Mouse (Mus musculus): Measurements from ENCODE around the gene Slco1a5.
"Not testable (repeated sequence)": the region's sequence is repeated elsewhere in the genome, so short reads cannot be mapped to it uniquely, and the experiment has no call there.

Gene Slco1a5

DNA sequence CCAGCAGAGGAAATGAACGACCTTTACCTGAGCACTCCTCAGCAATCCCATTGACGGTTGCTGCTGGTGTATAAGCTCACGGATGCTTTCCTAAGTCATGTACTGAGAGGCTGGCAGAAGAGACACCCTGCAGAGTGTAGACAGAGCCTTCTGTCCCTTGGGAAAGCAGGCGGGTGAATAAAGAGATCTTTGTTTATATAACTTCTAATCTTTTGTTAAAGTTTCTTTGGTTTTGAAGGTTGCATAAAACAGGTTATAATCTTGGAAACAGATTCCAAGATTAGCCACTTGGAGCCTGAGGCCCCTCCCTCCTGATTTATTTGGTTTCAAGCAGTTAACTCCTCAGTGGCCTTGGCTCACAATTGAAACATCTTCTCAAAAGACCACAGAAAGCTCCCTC, at the start of gene Slco1a5:
Slco1a5 (minus strand) TSS at position 101 of the 400 bp plus-strand sequence.
- DNase-seq (ENCODE audit: low read depth): no peak

DNA sequence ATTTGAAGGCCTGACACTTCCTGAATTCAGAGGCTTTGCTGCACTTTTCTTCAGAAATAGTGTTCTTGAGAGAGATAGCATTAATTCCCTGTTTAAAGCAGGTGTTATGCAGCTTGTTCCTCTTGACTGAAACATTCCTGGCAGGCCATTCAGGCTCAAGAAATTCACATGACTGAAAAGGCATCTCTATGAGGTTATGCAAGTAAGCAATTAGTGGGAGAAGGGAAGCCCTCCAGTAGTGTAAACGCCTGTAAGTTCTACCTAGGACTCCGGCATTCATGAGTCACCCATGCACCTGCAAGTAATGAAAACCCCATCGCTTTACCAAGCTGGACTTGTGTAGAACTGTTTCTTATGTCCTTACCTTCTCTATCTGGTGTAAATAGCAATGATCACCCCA, 46.8 kb upstream of the Slco1a5 start:
- no peak for DNase-seq (ENCODE audit: low read depth)

DNA sequence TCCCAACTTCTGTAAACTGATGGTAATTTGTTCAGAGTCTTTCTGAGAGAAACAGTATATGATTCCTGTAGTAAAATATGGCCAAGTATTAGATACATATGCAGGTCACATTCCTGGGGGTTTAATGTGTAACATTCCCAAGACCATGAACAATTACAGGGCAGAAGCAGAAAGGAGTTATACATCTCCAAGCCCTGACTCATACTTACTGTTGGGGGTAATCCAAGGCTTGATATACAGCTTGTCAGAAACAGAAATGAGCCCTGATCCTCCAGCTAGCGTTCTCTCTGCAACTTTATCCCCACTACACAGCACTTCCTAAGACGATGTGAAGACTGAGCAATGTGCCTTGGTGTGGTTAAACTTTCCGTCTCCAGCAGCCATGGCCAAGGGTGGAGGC, 44.8 kb upstream of the Slco1a5 start:
- DNase-seq (ENCODE audit: low read depth): no peak

DNA sequence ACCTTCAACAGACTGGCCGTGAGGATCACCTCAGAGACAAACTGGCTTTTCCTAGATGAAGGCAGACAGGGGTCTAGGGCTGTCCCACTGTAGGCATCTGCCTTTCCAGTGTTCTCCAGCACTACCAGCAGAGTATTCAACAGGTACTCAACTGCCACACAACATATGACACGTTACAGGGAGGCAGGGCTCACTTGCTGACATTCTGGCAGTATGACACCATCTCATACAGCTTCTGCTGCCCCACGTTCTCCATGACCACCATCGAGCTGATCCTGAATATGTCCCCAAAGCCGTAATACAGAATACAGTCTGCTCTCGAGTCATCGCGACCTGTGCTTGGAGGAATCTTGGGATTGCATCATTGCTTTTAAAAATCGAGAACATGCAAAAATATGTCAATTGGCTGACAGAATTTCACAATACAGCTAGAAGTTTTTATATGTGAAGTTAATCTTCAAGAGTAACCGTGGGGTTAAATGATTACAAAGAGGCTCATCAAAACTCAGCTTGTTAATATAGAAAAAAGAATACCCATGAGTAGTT, 43.8 kb upstream of the Slco1a5 start:
- DNase-seq (ENCODE audit: low read depth): no peak

DNA sequence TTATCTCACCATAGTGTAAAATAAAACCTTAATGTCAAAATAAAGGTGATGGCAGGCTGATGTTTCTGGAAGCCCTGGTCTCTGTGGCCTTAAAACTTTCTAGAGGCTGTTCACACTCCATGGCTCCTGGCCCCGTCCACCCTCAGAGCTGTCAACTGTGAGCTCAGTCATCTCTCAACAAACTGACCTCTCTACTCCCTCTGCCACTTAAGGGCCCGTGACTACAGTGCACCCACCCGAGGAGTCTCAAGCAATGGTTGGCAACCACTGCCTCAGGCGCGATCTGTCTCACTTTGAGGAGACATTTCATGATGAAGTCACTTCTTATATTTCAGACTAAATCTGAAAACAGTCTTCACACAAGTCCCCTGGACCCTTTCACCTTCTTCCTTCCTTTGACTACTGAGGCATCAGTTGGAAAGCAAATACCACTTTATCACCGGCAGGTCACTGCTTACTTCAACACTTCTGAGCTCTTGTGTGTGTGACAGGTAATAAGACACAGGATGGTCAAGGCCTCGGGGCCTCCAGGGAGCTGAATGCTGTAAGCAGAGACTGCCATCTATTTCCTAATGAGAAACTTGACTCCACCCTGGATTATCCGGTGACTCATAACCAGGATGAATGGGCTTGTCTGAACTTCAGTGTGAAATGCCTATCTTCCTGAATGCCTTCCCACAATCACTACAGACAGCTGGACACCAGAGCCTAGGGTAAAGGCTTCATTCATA, 43.1 kb upstream of the Slco1a5 start:
- DNase-seq (ENCODE audit: low read depth): no peak

DNA sequence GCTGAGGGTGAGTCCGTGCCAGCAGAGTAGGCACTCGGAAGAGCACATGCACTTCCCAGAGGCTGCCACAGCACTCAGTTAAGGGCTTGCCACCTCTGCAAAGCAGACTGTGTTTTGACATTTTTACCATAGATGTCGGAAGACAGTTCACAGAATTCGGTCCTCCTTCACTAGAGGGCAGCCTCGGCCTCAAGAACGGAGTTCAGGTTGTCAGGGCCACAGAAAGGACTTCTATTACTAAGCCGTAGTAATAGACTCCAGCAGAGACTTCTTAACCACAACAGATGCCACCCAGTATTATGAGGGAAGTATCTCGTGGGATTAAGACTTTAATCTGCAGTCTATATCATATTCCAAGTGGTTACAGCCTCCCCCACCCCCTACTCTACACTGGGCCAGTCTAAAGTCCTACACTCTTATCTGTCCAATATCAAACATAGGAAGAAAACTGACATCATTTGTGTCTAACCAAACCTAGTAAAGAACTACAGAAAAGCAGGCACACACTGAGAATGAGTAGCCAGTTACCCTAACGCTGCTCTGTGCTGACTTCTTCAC, 40.3 kb upstream of the Slco1a5 start:
- no peak for DNase-seq (ENCODE audit: low read depth)

DNA sequence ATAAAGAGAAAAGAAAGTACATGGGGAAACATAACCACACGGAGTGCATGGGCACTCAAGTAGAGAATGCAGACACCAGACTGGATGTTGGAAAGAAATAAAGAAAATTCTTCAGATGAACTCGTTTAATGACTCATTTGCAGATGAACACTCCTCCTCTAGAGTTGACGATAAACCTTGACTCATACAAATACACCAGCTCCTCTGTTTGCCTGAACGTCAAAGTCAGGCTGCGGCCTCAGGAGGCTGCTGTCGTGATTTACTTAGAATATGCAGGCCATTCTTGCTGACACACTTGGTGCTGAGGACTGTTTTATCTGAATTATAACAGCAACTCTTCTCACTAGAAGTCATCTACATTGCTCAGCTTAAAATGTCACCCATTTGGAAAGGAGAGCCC, 39.3 kb upstream of the Slco1a5 start:
- DNase-seq (ENCODE audit: low read depth): no peak

DNA sequence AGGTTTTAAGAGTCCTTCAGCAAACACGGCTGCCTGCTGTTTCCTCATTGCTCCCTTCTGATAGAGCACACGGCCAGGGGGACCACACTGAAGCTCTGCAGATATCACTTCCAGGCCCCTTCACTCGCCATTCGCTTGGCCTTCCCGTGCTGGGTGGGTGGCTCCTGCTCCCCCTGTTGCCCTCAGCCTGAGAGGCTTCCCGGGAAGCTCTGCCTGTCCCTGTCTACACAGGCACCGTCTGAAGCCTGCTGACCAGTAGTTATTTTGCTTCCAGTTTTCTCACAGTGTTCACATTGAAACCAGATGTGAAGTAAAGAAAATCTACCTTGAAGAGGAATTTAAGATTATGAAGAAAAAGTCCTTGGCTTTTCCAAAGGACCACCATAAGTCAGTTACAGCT, 34.3 kb upstream of the Slco1a5 start:
- no peak for DNase-seq (ENCODE audit: low read depth)

DNA sequence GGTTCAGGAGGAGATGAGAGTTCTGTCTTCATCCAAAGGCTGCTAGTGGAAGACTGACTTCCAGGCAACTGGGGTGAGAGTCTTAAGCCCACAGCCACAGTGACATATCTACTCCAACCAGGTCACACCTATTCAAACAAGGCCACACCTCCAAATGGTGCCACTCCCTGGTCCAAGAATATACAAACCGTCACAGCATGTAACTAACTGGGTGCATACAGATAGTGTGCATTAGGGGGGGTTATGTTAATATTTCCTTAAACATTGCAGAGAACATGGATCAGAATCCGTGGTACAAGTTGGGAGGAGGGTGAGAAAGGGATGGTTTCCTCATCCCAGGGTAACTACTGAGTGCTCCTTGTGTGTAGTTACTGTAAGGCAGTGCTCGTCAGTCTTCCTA, 29.3 kb upstream of the Slco1a5 start:
- not testable (repeated sequence) for DNase-seq (ENCODE audit: low read depth)

DNA sequence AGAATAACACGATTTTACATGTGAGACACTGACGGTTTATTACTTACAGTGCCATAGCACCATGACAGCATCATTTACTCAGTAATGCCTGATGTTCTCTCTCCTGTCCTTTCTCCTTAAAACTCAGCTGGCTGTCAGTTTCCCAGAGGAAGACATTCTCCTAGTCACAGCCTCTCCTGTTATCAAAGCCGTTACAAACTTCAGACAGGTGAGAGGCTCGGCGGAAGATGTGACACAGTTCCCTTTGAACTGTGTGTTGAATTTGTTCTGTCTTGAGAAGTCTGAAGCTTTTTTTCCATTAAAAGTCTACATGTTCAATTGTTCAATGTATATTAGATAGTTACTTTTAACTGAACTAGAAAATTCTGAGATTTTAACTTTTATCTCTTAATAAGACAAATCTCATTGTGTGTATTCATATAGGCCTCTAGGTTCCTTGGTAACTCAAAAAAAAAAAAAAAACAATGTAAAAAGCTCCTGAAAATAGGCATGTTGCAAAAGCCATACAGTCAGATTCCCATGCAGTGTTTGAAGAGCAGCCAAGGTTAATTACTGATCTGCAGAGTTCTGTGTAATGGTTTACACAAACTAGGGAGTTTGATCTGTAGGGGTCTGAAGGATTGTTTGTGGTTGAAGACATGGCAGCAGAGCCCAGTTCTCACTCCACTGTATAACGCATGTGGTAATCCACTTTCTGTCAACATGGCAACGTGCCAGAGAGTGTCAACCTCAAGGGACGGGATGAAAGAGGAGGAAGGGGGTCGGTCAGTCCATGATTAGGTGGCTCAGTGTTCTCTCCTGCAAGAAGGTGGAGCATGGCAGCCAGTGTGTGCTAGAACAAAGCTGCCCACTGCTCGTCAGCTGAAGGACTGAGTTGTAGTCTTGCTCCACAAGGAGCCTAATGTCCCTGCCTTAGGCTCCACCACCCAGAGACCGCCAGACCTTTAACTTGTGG, 24.9 kb upstream of the Slco1a5 start:
- DNase-seq (ENCODE audit: low read depth): no peak

DNA sequence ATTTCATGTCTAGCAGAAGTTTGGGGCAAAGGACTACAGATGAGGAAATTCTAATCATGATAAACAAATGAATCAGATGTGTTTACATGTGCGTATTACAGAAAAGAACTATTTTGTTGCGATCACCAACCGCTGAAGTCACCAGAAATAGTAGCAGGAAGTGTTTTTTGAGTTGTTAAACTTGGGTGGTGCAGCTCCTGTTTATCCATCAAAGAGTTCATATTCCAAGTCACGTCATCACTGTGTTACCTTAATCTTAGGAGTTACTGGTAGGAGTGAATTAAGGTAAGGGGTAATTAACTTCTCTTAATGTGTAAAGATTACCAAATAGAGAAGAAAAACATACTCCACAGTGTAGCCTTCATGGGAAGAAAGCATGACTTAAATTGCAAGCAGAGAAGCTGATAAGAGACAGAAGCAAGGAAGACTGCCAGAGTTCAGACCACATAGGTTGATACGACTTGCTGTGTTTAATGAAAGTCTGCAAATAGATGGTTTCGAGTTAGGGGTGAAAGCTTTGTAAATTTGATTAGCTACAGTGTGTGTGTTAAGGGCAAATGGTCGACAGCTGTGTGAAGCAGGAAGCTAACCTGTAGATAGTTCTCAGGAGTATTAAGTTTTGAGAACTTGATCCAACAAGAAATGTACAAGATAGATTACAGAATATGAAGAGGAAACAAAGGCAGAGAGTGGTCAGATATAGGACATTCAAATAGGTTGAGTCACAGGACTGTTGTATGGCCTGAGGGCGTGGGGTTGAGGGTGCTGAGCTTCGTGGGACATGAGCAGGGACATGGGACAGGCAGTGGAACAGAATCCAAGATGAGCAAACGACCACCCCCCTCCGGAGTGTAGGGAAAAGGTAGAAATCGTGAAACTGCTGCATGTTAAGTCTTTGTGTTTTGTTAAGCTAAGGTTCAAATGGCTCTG, 23.7 kb upstream of the Slco1a5 start:
- no peak for DNase-seq (ENCODE audit: low read depth)

DNA sequence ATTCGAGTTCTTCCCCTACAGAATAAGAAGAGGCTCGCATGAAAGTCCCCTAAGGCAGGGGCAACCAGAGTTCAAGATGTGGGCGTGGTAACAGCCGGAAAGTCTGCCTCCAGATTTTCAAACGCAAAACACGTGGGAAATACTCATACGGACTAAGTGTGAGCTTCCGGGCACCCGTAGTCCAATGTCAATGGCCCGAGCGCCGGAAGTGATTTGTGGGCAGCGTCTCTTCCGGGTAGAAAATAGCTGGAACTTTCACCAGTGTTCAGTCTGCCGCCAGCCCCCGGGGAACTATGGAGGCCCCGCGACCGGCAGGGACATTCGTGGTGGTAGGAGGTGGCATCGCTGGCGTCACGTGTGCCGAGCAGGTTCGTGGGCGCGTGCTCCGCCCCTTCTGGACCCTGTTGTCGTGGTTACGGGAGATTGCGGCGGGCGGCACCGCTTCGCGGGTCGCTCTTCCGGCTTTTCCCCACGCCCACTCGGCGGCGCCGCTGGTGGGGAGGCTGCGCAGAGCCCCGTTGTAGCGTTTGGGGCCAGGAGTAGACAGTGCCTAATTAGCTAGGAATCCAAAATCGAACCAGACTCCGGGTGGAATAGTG, 22.8 kb upstream of the Slco1a5 start, which contains the start of gene Pyroxd1:
Pyroxd1 (plus strand) TSS at position 215 of the 599 bp plus-strand sequence.
- DNase-seq (ENCODE audit: low read depth): peak; percentile 72

DNA sequence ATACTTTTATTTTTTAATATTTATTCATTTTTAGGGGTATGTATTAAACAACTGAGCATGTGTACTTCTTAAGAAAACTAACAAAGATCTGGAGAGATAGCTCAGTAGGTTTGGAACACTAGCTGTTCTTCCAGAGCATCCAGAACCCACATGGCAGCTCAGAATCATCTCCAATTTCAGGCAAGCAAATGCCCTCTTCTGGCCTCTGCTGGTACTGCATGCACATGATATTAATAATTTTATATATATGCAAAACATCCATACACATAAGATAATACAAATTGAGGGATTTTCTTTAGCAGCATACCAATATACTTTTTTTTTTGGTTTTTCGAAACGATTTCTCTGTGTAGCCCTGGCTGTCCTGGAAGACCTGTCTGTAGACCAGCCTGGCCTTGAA, 20.8 kb upstream of the Slco1a5 start:
- DNase-seq (ENCODE audit: low read depth): no peak

DNA sequence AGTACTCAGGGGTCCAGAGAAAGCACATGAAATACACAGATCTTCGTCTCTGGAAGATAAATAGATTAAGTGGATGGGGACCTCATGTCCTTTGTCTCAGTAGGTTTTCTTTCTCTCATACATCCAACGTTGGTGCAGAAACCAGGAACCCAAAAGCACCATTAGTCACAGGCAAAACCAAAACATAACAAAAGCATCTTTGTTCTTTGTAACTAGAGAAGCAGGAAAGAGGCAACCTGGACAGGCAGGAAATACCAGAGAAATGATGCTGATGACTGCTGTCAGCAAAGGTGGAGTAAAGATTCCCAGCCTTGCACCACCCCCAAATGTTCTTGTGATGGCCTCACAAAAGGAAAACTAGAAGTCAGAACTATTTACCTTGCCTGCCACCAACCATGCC, 16.8 kb upstream of the Slco1a5 start:
- DNase-seq (ENCODE audit: low read depth): peak; percentile 46

DNA sequence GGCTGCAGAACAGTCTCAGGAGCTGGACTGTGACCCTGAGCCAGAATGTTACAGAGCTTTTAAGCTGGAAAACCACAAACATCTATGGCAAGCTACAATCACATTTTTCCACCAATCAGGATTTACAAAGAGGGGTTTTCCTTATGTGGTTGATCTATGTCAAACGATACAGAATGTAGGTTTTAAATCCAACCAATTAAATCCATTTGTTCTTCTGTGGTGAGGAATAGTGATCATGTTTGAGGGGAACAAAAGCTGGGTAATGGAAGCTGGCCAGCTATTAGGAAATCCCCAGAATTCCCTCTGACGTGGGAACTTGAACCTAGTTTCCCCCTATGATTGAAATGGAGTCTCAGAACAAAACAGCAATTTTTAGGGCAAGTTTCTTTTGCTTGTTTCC, 16.2 kb upstream of the Slco1a5 start:
- peak; percentile 77 for DNase-seq (ENCODE audit: low read depth)

DNA sequence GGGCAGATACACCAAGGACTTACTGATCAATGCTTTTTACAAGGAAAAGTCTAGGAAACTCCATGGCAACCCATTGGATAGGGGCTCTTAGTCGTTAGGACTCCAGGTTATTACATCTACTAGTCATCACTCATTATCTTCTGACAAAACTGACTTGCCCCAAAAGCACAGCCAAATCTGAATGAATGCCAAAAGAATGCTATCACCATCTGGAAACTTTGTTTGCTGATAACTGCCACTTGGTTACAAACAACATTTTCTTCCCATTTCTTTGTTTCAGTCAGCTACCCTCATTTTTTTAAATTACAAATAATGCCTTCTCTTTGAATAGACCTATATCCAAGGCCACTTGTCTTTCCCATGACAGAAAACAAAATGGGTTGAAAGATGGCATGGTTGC, 6.4 kb upstream of the Slco1a5 start:
- DNase-seq (ENCODE audit: low read depth): no peak

DNA sequence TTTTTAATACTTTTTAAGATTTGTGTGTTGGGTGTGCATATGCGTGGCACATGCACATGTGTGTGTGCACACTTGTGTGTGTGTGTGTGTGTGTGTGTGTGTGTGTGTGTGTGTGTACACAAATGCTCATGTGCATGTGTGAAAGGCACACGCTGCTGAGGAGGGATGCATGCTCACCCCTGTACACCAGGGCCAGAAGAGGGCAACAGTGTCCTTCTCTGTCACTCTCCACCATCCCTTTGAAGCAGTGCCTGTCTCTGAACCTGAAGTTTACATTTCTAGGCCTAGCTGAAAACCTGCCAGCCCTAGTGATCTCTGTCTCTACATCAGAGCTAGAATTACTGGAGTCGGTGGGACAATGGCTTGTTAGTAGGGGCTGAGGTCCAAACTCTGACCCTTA, 3.8 kb upstream of the Slco1a5 start:
- DNase-seq (ENCODE audit: low read depth): no peak

DNA sequence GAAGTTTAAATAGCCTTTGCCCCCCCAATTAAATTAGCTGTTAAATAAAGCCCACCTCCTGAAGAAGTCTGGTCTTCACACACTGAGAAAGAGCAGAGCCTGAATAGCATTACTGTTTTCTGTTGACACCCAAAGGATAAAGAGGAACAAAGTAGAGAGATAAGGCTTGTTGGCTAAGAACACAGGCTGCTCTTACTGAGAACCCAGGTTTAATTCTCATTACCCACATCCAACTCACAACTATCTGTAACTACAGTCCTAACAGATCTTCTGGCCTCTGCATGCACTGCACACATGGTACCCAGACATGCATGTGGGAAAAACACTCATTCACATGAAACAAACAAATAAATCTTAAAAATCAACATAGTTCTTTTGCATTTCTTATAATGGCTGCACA, 5.7 kb downstream of the Slco1a5 start:
- no peak for DNase-seq (ENCODE audit: low read depth)

DNA sequence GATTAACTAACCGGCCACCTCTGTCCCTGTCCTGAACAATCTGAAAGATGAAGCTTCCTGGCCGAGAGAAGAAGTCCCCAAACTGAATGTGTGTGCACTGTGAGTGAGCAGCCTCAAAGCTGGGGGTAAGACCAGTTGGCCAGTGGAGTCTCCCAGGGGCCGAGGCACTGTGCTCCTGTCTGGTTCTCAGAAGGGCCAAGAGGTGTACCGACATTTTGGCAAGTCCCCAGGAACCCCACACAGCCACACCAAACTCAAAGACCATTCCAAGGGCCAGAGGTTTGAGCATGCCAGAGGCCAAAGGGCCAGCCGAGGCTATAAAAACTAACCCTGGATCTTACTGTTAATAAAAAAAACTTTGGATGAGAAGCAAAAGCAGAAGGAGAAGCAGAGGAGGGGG, 8.5 kb downstream of the Slco1a5 start:
- DNase-seq (ENCODE audit: low read depth): no peak

DNA sequence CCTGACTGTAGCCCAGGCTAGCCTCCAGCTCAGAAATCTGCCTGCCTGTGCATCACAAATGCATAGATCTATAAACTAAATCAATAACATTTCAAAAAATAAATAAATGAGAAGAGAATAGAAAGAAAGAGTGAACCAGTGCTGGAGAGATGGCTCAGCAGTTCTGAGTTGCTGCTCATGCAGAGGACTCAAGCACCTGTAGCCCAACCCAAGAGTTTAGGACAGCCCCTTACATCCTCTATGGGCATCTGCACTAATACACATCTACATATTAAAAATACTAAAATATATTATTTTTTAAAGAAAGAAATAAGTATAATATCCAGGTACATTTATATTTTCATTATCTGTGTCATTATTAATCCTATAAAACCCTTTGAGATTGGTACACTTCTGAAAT, 17.7 kb downstream of the Slco1a5 start:
- DNase-seq (ENCODE audit: low read depth): no peak

DNA sequence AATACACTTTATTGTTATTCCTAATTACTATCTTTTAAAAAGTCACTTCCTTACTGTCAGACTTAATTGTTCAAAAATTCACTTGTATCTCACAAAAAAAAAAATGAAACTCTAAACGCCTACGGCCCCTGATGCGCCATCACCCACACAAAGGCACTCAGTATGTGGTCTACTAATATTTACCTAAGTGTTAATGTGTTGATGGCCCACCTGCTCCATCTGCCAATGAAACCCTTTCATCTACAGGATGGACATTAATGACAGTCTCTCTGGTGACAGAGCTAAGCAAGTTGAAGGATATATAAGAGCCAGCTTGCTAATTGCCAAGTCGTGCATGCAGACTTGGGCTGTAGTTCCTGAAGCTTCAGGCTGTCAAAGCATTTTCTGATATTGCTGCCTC, 24.7 kb downstream of the Slco1a5 start, which contains the start of gene Iapp:
Iapp (plus strand) TSS at position 326 of the 400 bp plus-strand sequence.
- DNase-seq (ENCODE audit: low read depth): no peak
